Mouse (Mus musculus) thymus, postnatal 4 days (tissue): ENCODE results near the gene Grtp1.

Experiments used
- DNase-seq: peaks from one replicate; pipeline ENCODE4 v3.0.0; 2021

Gene Grtp1

GRCm38 (mm10) chr8:13204371-13205140 lies 4.1 kb upstream of the Grtp1 start:
- no peak for DNase-seq

- peak; percentile 55 for DNase-seq
Measured at GRCm38 (mm10) chr8:13203472-13203871, 3.1 kb upstream of the Grtp1 start.

- DNase-seq, result no peak
Measured at GRCm38 (mm10) chr8:13202806-13203205, 2.4 kb upstream of the Grtp1 start.

- DNase-seq, result no peak
Measured at GRCm38 (mm10) chr8:13202041-13202440, 1.6 kb upstream of the Grtp1 start.

- DNase-seq, result no peak
Measured at GRCm38 (mm10) chr8:13201013-13201334, 554 bp upstream of the Grtp1 start.

GRCm38 (mm10) chr8:13199385-13200061 lies 897 bp downstream of the Grtp1 start:
- DNase-seq, result peak; percentile 10

- no peak for DNase-seq
Measured at GRCm38 (mm10) chr8:13197493-13197892, 2.9 kb downstream of the Grtp1 start.

GRCm38 (mm10) chr8:13194818-13195217 lies 5.6 kb downstream of the Grtp1 start:
- no peak for DNase-seq

- DNase-seq, result no peak
Measured at GRCm38 (mm10) chr8:13190235-13190634, 10.2 kb downstream of the Grtp1 start.

GRCm38 (mm10) chr8:13188857-13189256 lies 11.6 kb downstream of the Grtp1 start:
- no peak for DNase-seq

- DNase-seq, result no peak
Measured at GRCm38 (mm10) chr8:13188052-13188555, 12.3 kb downstream of the Grtp1 start.

- no peak for DNase-seq
Measured at GRCm38 (mm10) chr8:13187638-13188037, 12.8 kb downstream of the Grtp1 start.

GRCm38 (mm10) chr8:13187229-13187628 lies 13.2 kb downstream of the Grtp1 start:
- no peak for DNase-seq

- DNase-seq, result no peak
Measured at GRCm38 (mm10) chr8:13186819-13187218, 13.6 kb downstream of the Grtp1 start.

GRCm38 (mm10) chr8:13181691-13181976 lies 18.8 kb downstream of the Grtp1 start:
- DNase-seq, result no peak

- DNase-seq, result no peak
Measured at GRCm38 (mm10) chr8:13180911-13181690, 19.3 kb downstream of the Grtp1 start.

GRCm38 (mm10) chr8:13180408-13180807 lies 20.0 kb downstream of the Grtp1 start:
- DNase-seq, result no peak

GRCm38 (mm10) chr8:13179948-13180347 lies 20.5 kb downstream of the Grtp1 start:
- DNase-seq, result no peak

- DNase-seq, result no peak
Measured at GRCm38 (mm10) chr8:13179482-13179881, 20.9 kb downstream of the Grtp1 start.

GRCm38 (mm10) chr8:13178137-13178536 lies 22.3 kb downstream of the Grtp1 start:
- DNase-seq, result no peak

- no peak for DNase-seq
Measured at GRCm38 (mm10) chr8:13177173-13177852, 23.1 kb downstream of the Grtp1 start.

- DNase-seq, result no peak
Measured at GRCm38 (mm10) chr8:13175650-13176049, 24.8 kb downstream of the Grtp1 start.

- no peak for DNase-seq
Measured at GRCm38 (mm10) chr8:13174811-13175210, 25.6 kb downstream of the Grtp1 start.
